Mouse (Mus musculus): ENCODE results near the gene Trir. TPM values are rescaled to one million over a fixed set of nuclear protein-coding genes. Genes with fewer than 3 reads are reported as not detected.
A peak's percentile ranks its signal among the peaks of the same experiment; 100 is the strongest.

Gene Trir
- polyA plus RNA-seq, 1 experiment from 2014 or later, result 164 TPM

GRCm38 (mm10) chr8:85032622-85033311 lies 6.1 kb downstream of the Trir start:
- Histone ChIP-seq H3K4me3 (no peak overlapping the region), H3K27ac (replicated peaks) (no peak overlapping the region), H3K9ac (replicated peaks) (no peak overlapping the region), H3K4me2 (replicated peaks) (no peak overlapping the region), H3K36me3 (peaks cover 42% of the 10 kb centered on the region), H3K9me3 (no peaks in the 10 kb centered on the region), H3K4me1 (peaks cover 32% of the 10 kb centered on the region), H3K27me3 (no peaks in the 10 kb centered on the region)
- 89% methylated on average over 4 of the region's 4 CpGs for WGBS
- ATAC-seq (ENCODE audit: low FRiP score, low read depth), result no peak

GRCm38 (mm10) chr8:85033867-85034266 lies 7.2 kb downstream of the Trir start:
- 71% methylated on average over 1 of the region's 1 CpGs for WGBS
- peaks cover 42% of the 10 kb centered on the region for H3K36me3 ChIP-seq

GRCm38 (mm10) chr8:85034764-85035163 lies 8.1 kb downstream of the Trir start:
- Histone ChIP-seq H3K4me3 (peak overlapping the region; percentile 90), H3K9me3 (no peaks in the 10 kb centered on the region), H3K9ac (replicated peaks) (no peak overlapping the region), H3K4me2 (replicated peaks) (peak overlapping the region; percentile 90), H3K36me3 (peaks cover 35% of the 10 kb centered on the region), H3K27me3 (no peaks in the 10 kb centered on the region), H3K4me1 (peaks cover 26% of the 10 kb centered on the region), H3K27ac (replicated peaks) (no peak overlapping the region)
- no peak for ATAC-seq (ENCODE audit: low FRiP score, low read depth)
- 6% methylated on average over 13 of the region's 13 CpGs for WGBS

More at GRCm38 (mm10) chr8:85033867-85034266, 7.2 kb downstream of the Trir start:
- no peak for ATAC-seq (ENCODE audit: low FRiP score, low read depth)
- H3K27ac ChIP-seq (replicated peaks), result no peak overlapping the region
- no peaks in the 10 kb centered on the region for H3K9me3 ChIP-seq
- H3K9ac ChIP-seq (replicated peaks), result no peak overlapping the region
- no peaks in the 10 kb centered on the region for H3K27me3 ChIP-seq
- H3K4me3 ChIP-seq, result no peak overlapping the region
- peaks cover 30% of the 10 kb centered on the region for H3K4me1 ChIP-seq
- no peak overlapping the region for H3K4me2 ChIP-seq (replicated peaks)

GRCm38 (mm10) chr8:85035165-85035727 lies 8.6 kb downstream of the Trir start:
- H3K27me3 ChIP-seq, result no peaks in the 10 kb centered on the region
- no peak overlapping the region for H3K27ac ChIP-seq (replicated peaks)
- no peaks in the 10 kb centered on the region for H3K9me3 ChIP-seq
- no peak for ATAC-seq (ENCODE audit: low FRiP score, low read depth)
- peaks cover 31% of the 10 kb centered on the region for H3K36me3 ChIP-seq
- WGBS, result 6% methylated on average over 12 of the region's 12 CpGs
- peak overlapping the region; percentile 92; the same call in 1 of the 2 replicates for H3K9ac ChIP-seq (replicated peaks)
- H3K4me3 ChIP-seq, result peak overlapping the region; percentile 90
- peaks cover 26% of the 10 kb centered on the region for H3K4me1 ChIP-seq
- H3K4me2 ChIP-seq (replicated peaks), result peak overlapping the region; percentile 90

GRCm38 (mm10) chr8:85035728-85036310 lies 9.2 kb downstream of the Trir start:
- H3K9me3 ChIP-seq, result no peaks in the 10 kb centered on the region
- H3K4me1 ChIP-seq, result peaks cover 26% of the 10 kb centered on the region
- H3K4me3 ChIP-seq, result peak overlapping the region; percentile 90
- H3K27ac ChIP-seq (replicated peaks), result peak overlapping the region; percentile 99
- no peaks in the 10 kb centered on the region for H3K27me3 ChIP-seq
- peak overlapping the region; percentile 90 for H3K4me2 ChIP-seq (replicated peaks)
- H3K9ac ChIP-seq (replicated peaks), result peak overlapping the region; percentile 92
- peak; percentile 3; the same call in 1 of the 2 replicates for ATAC-seq (ENCODE audit: low FRiP score, low read depth)
- H3K36me3 ChIP-seq, result peaks cover 31% of the 10 kb centered on the region
- WGBS, result under 1% methylated on average over 15 of the region's 15 CpGs

- peak overlapping the region; percentile 92 for H3K9ac ChIP-seq (replicated peaks)
- H3K9me3 ChIP-seq, result no peaks in the 10 kb centered on the region
- WGBS, result 0% methylated on average over 9 of the region's 9 CpGs
- ATAC-seq (ENCODE audit: low FRiP score, low read depth), result peak; percentile 48
- peaks cover 32% of the 10 kb centered on the region for H3K36me3 ChIP-seq
- H3K4me1 ChIP-seq, result peaks cover 26% of the 10 kb centered on the region
- no peaks in the 10 kb centered on the region for H3K27me3 ChIP-seq
- peak overlapping the region; percentile 90 for H3K4me2 ChIP-seq (replicated peaks)
- peak overlapping the region; percentile 90 for H3K4me3 ChIP-seq
- H3K27ac ChIP-seq (replicated peaks), result peak overlapping the region; percentile 99
These were observed 9.7 kb downstream of the Trir start for GRCm38 (mm10) chr8:85036381-85036717.

GRCm38 (mm10) chr8:85036718-85037365 lies 10.2 kb downstream of the Trir start, which contains the start of gene Tnpo2:
Gene Tnpo2 (plus strand): TSS chr8:85036915.
- Histone ChIP-seq H3K9ac (replicated peaks) (peak within 1 kb of the TSS; percentile 92), H3K4me3 (peak within 1 kb of the TSS; percentile 90), H3K27me3 (no peaks in the 10 kb centered on the region), H3K27ac (replicated peaks) (peak within 1 kb of the TSS; percentile 99), H3K36me3 (peaks cover 32% of the 10 kb centered on the region), H3K4me1 (peaks cover 26% of the 10 kb centered on the region), H3K9me3 (no peaks in the 10 kb centered on the region), H3K4me2 (replicated peaks) (peak within 1 kb of the TSS; percentile 90)
- peak; percentile 92 for ATAC-seq (ENCODE audit: low FRiP score, low read depth)
- under 1% methylated on average over 59 of the region's 59 CpGs for WGBS

GRCm38 (mm10) chr8:85037366-85037680 lies 10.7 kb downstream of the Trir start:
- peak; percentile 68 for ATAC-seq (ENCODE audit: low FRiP score, low read depth)
- H3K4me3 ChIP-seq, result peak overlapping the region; percentile 90
- peaks cover 26% of the 10 kb centered on the region for H3K4me1 ChIP-seq
- no peaks in the 10 kb centered on the region for H3K9me3 ChIP-seq
- under 1% methylated on average over 14 of the region's 14 CpGs for WGBS
- H3K27ac ChIP-seq (replicated peaks), result peak overlapping the region; percentile 99
- H3K4me2 ChIP-seq (replicated peaks), result peak overlapping the region; percentile 90
- H3K36me3 ChIP-seq, result peaks cover 31% of the 10 kb centered on the region
- H3K27me3 ChIP-seq, result no peaks in the 10 kb centered on the region
- H3K9ac ChIP-seq (replicated peaks), result peak overlapping the region; percentile 92

- peaks cover 31% of the 10 kb centered on the region for H3K36me3 ChIP-seq
- WGBS, result under 1% methylated on average over 56 of the region's 57 CpGs
- H3K4me1 ChIP-seq, result peaks cover 26% of the 10 kb centered on the region
- H3K4me2 ChIP-seq (replicated peaks), result peak overlapping the region; percentile 90
- H3K27me3 ChIP-seq, result no peaks in the 10 kb centered on the region
- H3K9ac ChIP-seq (replicated peaks), result peak overlapping the region; percentile 92
- H3K4me3 ChIP-seq, result peak overlapping the region; percentile 90
- H3K9me3 ChIP-seq, result no peaks in the 10 kb centered on the region
- ATAC-seq (ENCODE audit: low FRiP score, low read depth), result 0 out of 2 replicates have a peak, but pooled peaks have one; percentile 0
- H3K27ac ChIP-seq (replicated peaks), result peak overlapping the region; percentile 99
These were observed 11.3 kb downstream of the Trir start for GRCm38 (mm10) chr8:85037681-85038531.

GRCm38 (mm10) chr8:85043619-85044018 lies 17.0 kb downstream of the Trir start:
- 95% methylated on average over 6 of the region's 6 CpGs for WGBS
- Histone ChIP-seq H3K4me1 (peaks cover 5% of the 10 kb centered on the region), H3K27me3 (no peaks in the 10 kb centered on the region), H3K9ac (replicated peaks) (no peak overlapping the region), H3K4me3 (no peak overlapping the region), H3K4me2 (replicated peaks) (no peak overlapping the region), H3K27ac (replicated peaks) (no peak overlapping the region), H3K36me3 (peaks cover 82% of the 10 kb centered on the region), H3K9me3 (no peaks in the 10 kb centered on the region)
- no peak for ATAC-seq (ENCODE audit: low FRiP score, low read depth)

GRCm38 (mm10) chr8:85057367-85057766 lies 30.7 kb downstream of the Trir start:
- peaks cover 47% of the 10 kb centered on the region for H3K36me3 ChIP-seq
- H3K4me1 ChIP-seq, result peaks cover 18% of the 10 kb centered on the region
- no peak overlapping the region for H3K4me3 ChIP-seq
- WGBS, result 89% methylated on average over 7 of the region's 7 CpGs
- no peaks in the 10 kb centered on the region for H3K27me3 ChIP-seq
- ATAC-seq (ENCODE audit: low FRiP score, low read depth), result no peak
- H3K9ac ChIP-seq (replicated peaks), result no peak overlapping the region
- no peak overlapping the region for H3K27ac ChIP-seq (replicated peaks)
- no peak overlapping the region for H3K4me2 ChIP-seq (replicated peaks)
- no peaks in the 10 kb centered on the region for H3K9me3 ChIP-seq

Measured in midbrain, embryonic 12.5 days (tissue).